ENCODE assay signal across 10 mouse cellular contexts in the genomic region with DNA sequence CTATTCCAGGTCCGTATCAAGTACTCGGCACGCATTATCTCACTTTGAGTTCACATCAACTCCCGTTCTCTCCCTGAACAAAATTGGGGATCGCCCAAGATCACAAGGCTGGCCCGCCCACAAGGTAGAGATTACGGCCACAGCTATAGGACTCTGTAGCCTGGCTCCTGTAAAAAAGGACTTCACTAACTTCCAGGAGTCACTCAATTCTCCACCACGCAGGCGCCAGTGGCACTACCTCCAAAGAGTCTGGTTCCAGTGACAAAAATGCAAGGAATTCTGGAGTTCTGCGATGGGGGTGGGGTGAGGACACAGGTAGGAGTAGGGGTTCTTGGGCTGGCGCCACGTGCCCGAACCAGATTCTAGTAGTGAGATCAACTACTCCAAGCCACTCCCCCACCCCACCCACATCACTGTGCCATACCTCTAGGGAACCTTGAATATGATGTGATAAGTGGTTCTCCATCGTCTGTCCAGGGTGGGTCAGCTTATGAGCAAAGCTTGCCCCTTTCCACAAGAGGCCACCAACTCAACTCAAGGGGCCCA. TPM values are rescaled to one million over a fixed set of nuclear protein-coding genes. Genes with fewer than 3 reads are reported as not detected.
DNase-seq lines count a peak whose midpoint lies in the region; ATAC-seq lines count a peak whose summit lies in the region.
"Had no signal": no experiment of that assay in that cellular context is flagged by ENCODE, and none has a peak within 500 bp of the region (broad histone marks: within the 10 kb centered on the region; RNA-seq: fewer than 3 reads in every experiment).

No protein-coding gene starts in this region.

- no peak for ATAC-seq in heart, embryonic 12.5 days (ENCODE audit: insufficient number of reproducible peaks, low FRiP score)
- ATAC-seq in lung, embryonic 16.5 days (ENCODE audit: low read depth) = peak; percentile 22; the same call in 1 of the 2 replicates
- no peak for ATAC-seq in intestine, embryonic 14.5 days (replicated peaks; ENCODE audit: low FRiP score, low TSS enrichment, low read depth)
- ATAC-seq in stomach, embryonic 15.5 days (ENCODE audit: insufficient read depth, low FRiP score, low read depth) = no peak
- ATAC-seq in forebrain, embryonic 13.5 days = no peak

- no peak overlapping the region for H3K4me3 ChIP-seq in heart, embryonic 12.5 days
- no peak overlapping the region for H3K4me3 ChIP-seq in heart, embryonic 10.5 days
- H3K4me3 ChIP-seq in lung, embryonic 16.5 days (ENCODE audit: low read length) = peak overlapping the region; percentile 58
- H3K4me3 ChIP-seq in intestine, embryonic 14.5 days (ENCODE audit: low read depth, low read length) = no peak overlapping the region
- H3K4me3 ChIP-seq in stomach, embryonic 15.5 days (replicated peaks) = peak overlapping the region; percentile 59
- H3K4me3 ChIP-seq in forebrain, embryonic 13.5 days = no peak overlapping the region
- H3K4me3 ChIP-seq: left cerebral cortex, adult 2 months had no signal

- H3K27ac ChIP-seq in heart, embryonic 12.5 days (ENCODE audit: poor library complexity, severe bottlenecking) = no peak overlapping the region
- H3K27ac ChIP-seq in heart, embryonic 10.5 days = no peak overlapping the region
- H3K27ac ChIP-seq in lung, embryonic 16.5 days (ENCODE audit: low read length) = peak overlapping the region; percentile 53
- H3K27ac ChIP-seq in intestine, embryonic 14.5 days (ENCODE audit: low read depth) = no peak overlapping the region
- peak overlapping the region; percentile 7; the same call in 1 of the 2 replicates for H3K27ac ChIP-seq in stomach, embryonic 15.5 days
- no peak overlapping the region for H3K27ac ChIP-seq in forebrain, embryonic 13.5 days
- H3K27ac ChIP-seq: forebrain, embryonic 12.5 days; left cerebral cortex, adult 2 months had no signal

- peak overlapping the region; percentile 95; the same call in 1 of the 2 replicates for H3K4me2 ChIP-seq in heart, embryonic 12.5 days
- H3K4me2 ChIP-seq in lung, embryonic 16.5 days (ENCODE audit: low read depth, low read length) = peak overlapping the region; percentile 78
- H3K4me2 ChIP-seq in intestine, embryonic 14.5 days (ENCODE audit: low read length) = peak overlapping the region; percentile 77; the same call in 1 of the 2 replicates
- peak overlapping the region; percentile 90 for H3K4me2 ChIP-seq in stomach, embryonic 15.5 days
- H3K4me2 ChIP-seq in forebrain, embryonic 13.5 days = no peak overlapping the region

- H3K9me3 ChIP-seq in heart, embryonic 12.5 days (replicated peaks) = no peaks in the 10 kb centered on the region
- H3K9me3 ChIP-seq in heart, embryonic 10.5 days = no peaks in the 10 kb centered on the region
- no peaks in the 10 kb centered on the region for H3K9me3 ChIP-seq in lung, embryonic 16.5 days (ENCODE audit: control insufficient read depth, low read length)
- H3K9me3 ChIP-seq in intestine, embryonic 14.5 days (ENCODE audit: control insufficient read depth, low read length) = no peaks in the 10 kb centered on the region
- H3K9me3 ChIP-seq in stomach, embryonic 15.5 days = no peaks in the 10 kb centered on the region
- H3K9me3 ChIP-seq in forebrain, embryonic 13.5 days (replicated peaks) = no peaks in the 10 kb centered on the region
- H3K9me3 ChIP-seq: forebrain, embryonic 12.5 days had no signal

- WGBS in heart, embryonic 12.5 days = 81% methylated on average over 14 of the region's 14 CpGs
- WGBS in heart, embryonic 10.5 days = 85% methylated on average over 14 of the region's 14 CpGs
- 63% methylated on average over 14 of the region's 14 CpGs for WGBS in lung, embryonic 16.5 days
- 87% methylated on average over 14 of the region's 14 CpGs for WGBS in intestine, embryonic 14.5 days
- 85% methylated on average over 14 of the region's 14 CpGs for WGBS in stomach, embryonic 15.5 days
- WGBS in forebrain, embryonic 13.5 days = 92% methylated on average over 14 of the region's 14 CpGs

- H3K27me3 ChIP-seq in heart, embryonic 12.5 days (replicated peaks) = 0 out of 2 replicates have a peak, but pooled peaks cover 5% of the 10 kb centered on the region
- H3K27me3 ChIP-seq in heart, embryonic 10.5 days (ENCODE audit: insufficient read depth, poor library complexity, severe bottlenecking) = peaks cover 23% of the 10 kb centered on the region
- H3K27me3 ChIP-seq in lung, embryonic 16.5 days (ENCODE audit: control insufficient read depth, insufficient read depth, low read depth, low read length) = no peaks in the 10 kb centered on the region
- H3K27me3 ChIP-seq in intestine, embryonic 14.5 days (replicated peaks; ENCODE audit: control insufficient read depth, insufficient read depth, low read length) = 0 out of 2 replicates have a peak, but pooled peaks cover 4% of the 10 kb centered on the region
- H3K27me3 ChIP-seq in stomach, embryonic 15.5 days (replicated peaks) = peaks cover 2% of the 10 kb centered on the region; the same call in 1 of the 2 replicates
- peaks cover 31% of the 10 kb centered on the region for H3K27me3 ChIP-seq in forebrain, embryonic 13.5 days

- DNase-seq in heart, embryonic 10.5 days (ENCODE audit: low spot score) = no peak
- no peak for DNase-seq in lung, postnatal 14 days
- no peak for DNase-seq in intestine, embryonic 14.5 days (ENCODE audit: low spot score)
- no peak for DNase-seq in frontal cortex, postnatal 25 days (ENCODE audit: low spot score in 2 of 2)

- peaks cover 17% of the 10 kb centered on the region for H3K4me1 ChIP-seq in heart, embryonic 12.5 days (replicated peaks)
- peaks cover 36% of the 10 kb centered on the region for H3K4me1 ChIP-seq in heart, embryonic 10.5 days
- peaks cover 11% of the 10 kb centered on the region for H3K4me1 ChIP-seq in lung, embryonic 16.5 days (replicated peaks; ENCODE audit: control insufficient read depth, insufficient read depth, low read length)
- H3K4me1 ChIP-seq in intestine, embryonic 14.5 days (replicated peaks; ENCODE audit: control insufficient read depth, insufficient read depth, low read length) = peaks cover 8% of the 10 kb centered on the region; the same call in 1 of the 2 replicates
- peaks cover 13% of the 10 kb centered on the region for H3K4me1 ChIP-seq in stomach, embryonic 15.5 days
- H3K4me1 ChIP-seq in forebrain, embryonic 13.5 days = peaks cover 13% of the 10 kb centered on the region

- H3K36me3 ChIP-seq in heart, embryonic 12.5 days = no peaks in the 10 kb centered on the region
- H3K36me3 ChIP-seq in heart, embryonic 10.5 days = no peaks in the 10 kb centered on the region
- no peaks in the 10 kb centered on the region for H3K36me3 ChIP-seq in lung, embryonic 16.5 days (ENCODE audit: control insufficient read depth, insufficient read depth, low read length)
- no peaks in the 10 kb centered on the region for H3K36me3 ChIP-seq in intestine, embryonic 14.5 days (ENCODE audit: control insufficient read depth, insufficient read depth, low read length)
- no peaks in the 10 kb centered on the region for H3K36me3 ChIP-seq in stomach, embryonic 15.5 days
- H3K36me3 ChIP-seq in forebrain, embryonic 13.5 days (ENCODE audit: poor library complexity, severe bottlenecking) = no peaks in the 10 kb centered on the region
- H3K36me3 ChIP-seq: forebrain, embryonic 12.5 days had no signal

- H3K9ac ChIP-seq in heart, embryonic 12.5 days = no peak overlapping the region
- no peak overlapping the region for H3K9ac ChIP-seq in lung, embryonic 16.5 days (ENCODE audit: low read length)
- H3K9ac ChIP-seq in intestine, embryonic 14.5 days (ENCODE audit: low read length) = no peak overlapping the region
- H3K9ac ChIP-seq in stomach, embryonic 15.5 days = no peak overlapping the region
- H3K9ac ChIP-seq in forebrain, embryonic 13.5 days = no peak overlapping the region
- H3K9ac ChIP-seq: forebrain, embryonic 12.5 days had no signal

RNA-seq across cellular contexts. Expression of gene Mapkapk3, which starts 1.5 kb away (rescaled TPM):
- 7.1 and 7.3 TPM in 2 replicates for polyA plus RNA-seq in heart, embryonic 12.5 days (2016; fragmentation: Nextera tagmentation; extraction: Ambion mirVana)
- polyA plus RNA-seq in heart, embryonic 10.5 days (2016; fragmentation: Nextera tagmentation; extraction: Ambion mirVana) = 7.1 and 10.1 TPM in 2 replicates
- polyA plus RNA-seq in lung, embryonic 16.5 days (2015; fragmentation: Nextera tagmentation; extraction: Ambion mirVana) = 17.8 and 20.6 TPM in 2 replicates
- polyA plus RNA-seq in intestine, embryonic 14.5 days (2014; fragmentation: Nextera tagmentation; extraction: Ambion mirVana) = 21.2 and 23.2 TPM in 2 replicates
- polyA plus RNA-seq in stomach, embryonic 15.5 days (2015; fragmentation: Nextera tagmentation; extraction: Ambion mirVana) = 35.3 and 38.0 TPM in 2 replicates
- polyA plus RNA-seq in forebrain, embryonic 13.5 days (2015; fragmentation: Nextera tagmentation; extraction: Ambion mirVana) = 2.0 and 2.4 TPM in 2 replicates

RNA-seq across cellular contexts. Expression of gene Cish, which starts 7.6 kb away (rescaled TPM):
- polyA plus RNA-seq in heart, embryonic 12.5 days (2016; fragmentation: Nextera tagmentation; extraction: Ambion mirVana) = 15.6 and 16.4 TPM in 2 replicates
- 9.4 and 13.2 TPM in 2 replicates for polyA plus RNA-seq in heart, embryonic 10.5 days (2016; fragmentation: Nextera tagmentation; extraction: Ambion mirVana)
- 19.3 and 20.5 TPM in 2 replicates for polyA plus RNA-seq in lung, embryonic 16.5 days (2015; fragmentation: Nextera tagmentation; extraction: Ambion mirVana)
- 8.9 and 9.6 TPM in 2 replicates for polyA plus RNA-seq in intestine, embryonic 14.5 days (2014; fragmentation: Nextera tagmentation; extraction: Ambion mirVana)
- polyA plus RNA-seq in stomach, embryonic 15.5 days (2015; fragmentation: Nextera tagmentation; extraction: Ambion mirVana) = 12.4 and 13.5 TPM in 2 replicates
- polyA plus RNA-seq in forebrain, embryonic 13.5 days (2015; fragmentation: Nextera tagmentation; extraction: Ambion mirVana) = 6.2 and 7.3 TPM in 2 replicates

RNA-seq across cellular contexts. Expression of gene Hemk1, which starts 50.0 kb away (rescaled TPM):
- 11.4 and 13.4 TPM in 2 replicates for polyA plus RNA-seq in heart, embryonic 12.5 days (2016; fragmentation: Nextera tagmentation; extraction: Ambion mirVana)
- 13.4 and 14.6 TPM in 2 replicates for polyA plus RNA-seq in heart, embryonic 10.5 days (2016; fragmentation: Nextera tagmentation; extraction: Ambion mirVana)
- 11.5 and 12.4 TPM in 2 replicates for polyA plus RNA-seq in lung, embryonic 16.5 days (2015; fragmentation: Nextera tagmentation; extraction: Ambion mirVana)
- polyA plus RNA-seq in intestine, embryonic 14.5 days (2014; fragmentation: Nextera tagmentation; extraction: Ambion mirVana) = 10.4 and 12.8 TPM in 2 replicates
- polyA plus RNA-seq in stomach, embryonic 15.5 days (2015; fragmentation: Nextera tagmentation; extraction: Ambion mirVana) = 10.6 and 11.5 TPM in 2 replicates
- polyA plus RNA-seq in forebrain, embryonic 13.5 days (2015; fragmentation: Nextera tagmentation; extraction: Ambion mirVana) = 13.3 and 13.9 TPM in 2 replicates

RNA-seq across cellular contexts. Expression of gene 6430571L13Rik, which starts 52.2 kb away (rescaled TPM):
- polyA plus RNA-seq in heart, embryonic 12.5 days (2016; fragmentation: Nextera tagmentation; extraction: Ambion mirVana) = 0.55 and 1.1 TPM in 2 replicates
- polyA plus RNA-seq in heart, embryonic 10.5 days (2016; fragmentation: Nextera tagmentation; extraction: Ambion mirVana) = 0.74 and 1.2 TPM in 2 replicates
- 0.83 and 0.85 TPM in 2 replicates for polyA plus RNA-seq in lung, embryonic 16.5 days (2015; fragmentation: Nextera tagmentation; extraction: Ambion mirVana)
- 0.28 and 0.31 TPM in 2 replicates for polyA plus RNA-seq in intestine, embryonic 14.5 days (2014; fragmentation: Nextera tagmentation; extraction: Ambion mirVana)
- polyA plus RNA-seq in stomach, embryonic 15.5 days (2015; fragmentation: Nextera tagmentation; extraction: Ambion mirVana) = 0.28 and 0.34 TPM in 2 replicates
- 3.1 and 3.2 TPM in 2 replicates for polyA plus RNA-seq in forebrain, embryonic 13.5 days (2015; fragmentation: Nextera tagmentation; extraction: Ambion mirVana)

RNA-seq across cellular contexts. Expression of gene Dock3, which starts 56.5 kb away (rescaled TPM):
- polyA plus RNA-seq in heart, embryonic 12.5 days (2016; fragmentation: Nextera tagmentation; extraction: Ambion mirVana) = 0.91 and 1.3 TPM in 2 replicates
- 0.22 and 0.57 TPM in 2 replicates for polyA plus RNA-seq in heart, embryonic 10.5 days (2016; fragmentation: Nextera tagmentation; extraction: Ambion mirVana)
- polyA plus RNA-seq in lung, embryonic 16.5 days (2015; fragmentation: Nextera tagmentation; extraction: Ambion mirVana) = 0.19 and 0.23 TPM in 2 replicates
- polyA plus RNA-seq in intestine, embryonic 14.5 days (2014; fragmentation: Nextera tagmentation; extraction: Ambion mirVana) = 0.57 and 0.82 TPM in 2 replicates
- polyA plus RNA-seq in stomach, embryonic 15.5 days (2015; fragmentation: Nextera tagmentation; extraction: Ambion mirVana) = 0.62 and 0.99 TPM in 2 replicates
- polyA plus RNA-seq in forebrain, embryonic 13.5 days (2015; fragmentation: Nextera tagmentation; extraction: Ambion mirVana) = 14.4 and 16.1 TPM in 2 replicates

Comparison
In these comparisons a context has a peak if more than half of its experiments do, and no peak if none do; other contexts are left out.
1. H3K27ac ChIP-seq: peak in lung, embryonic 16.5 days (single experiment) and stomach, embryonic 15.5 days (single experiment); none in heart, embryonic 12.5 days (single experiment), heart, embryonic 10.5 days (single experiment), intestine, embryonic 14.5 days (single experiment) and forebrain, embryonic 13.5 days (single experiment).
2. H3K4me3 ChIP-seq: peak in lung, embryonic 16.5 days (single experiment) and stomach, embryonic 15.5 days (single experiment); none in heart, embryonic 12.5 days (single experiment), heart, embryonic 10.5 days (single experiment), intestine, embryonic 14.5 days (single experiment) and forebrain, embryonic 13.5 days (single experiment).